Mouse (Mus musculus): Measurements from ENCODE around the gene Tmem255a.
A peak's percentile ranks its signal among the peaks of the same experiment; 100 is the strongest.
"Not testable (repeated sequence)": the region's sequence is repeated elsewhere in the genome, so short reads cannot be mapped to it uniquely, and the experiment has no call there.

Tmem255a gene

GRCm38 (mm10) chrX:38251851-38252571 lies at the start of gene Tmem255a:
Tmem255a (minus strand) TSS chrX:38252439.
- no peak for DNase-seq (ENCODE audit: low read depth in 1 of 2, low spot score in 2 of 2)

- DNase-seq (ENCODE audit: low read depth in 1 of 2, low spot score in 2 of 2), result no peak
These were observed 7.4 kb upstream of the Tmem255a start for GRCm38 (mm10) chrX:38259610-38260009.

- no peak for DNase-seq (ENCODE audit: low read depth in 1 of 2, low spot score in 2 of 2)
These were observed 1.8 kb downstream of the Tmem255a start for GRCm38 (mm10) chrX:38250352-38250950.

- no peak for DNase-seq (ENCODE audit: low read depth in 1 of 2, low spot score in 2 of 2)
These were observed 2.4 kb downstream of the Tmem255a start for GRCm38 (mm10) chrX:38249640-38250351.

- DNase-seq (ENCODE audit: low read depth in 1 of 2, low spot score in 2 of 2), result no peak
These were observed 4.6 kb downstream of the Tmem255a start for GRCm38 (mm10) chrX:38247601-38248000.

GRCm38 (mm10) chrX:38247108-38247507 lies 5.1 kb downstream of the Tmem255a start:
- no peak for DNase-seq (ENCODE audit: low read depth in 1 of 2, low spot score in 2 of 2)

- peak in 1 of 2 experiments; percentile 11 for DNase-seq (ENCODE audit: low read depth in 1 of 2, low spot score in 2 of 2)
These were observed 14.5 kb downstream of the Tmem255a start for GRCm38 (mm10) chrX:38237731-38238130.

GRCm38 (mm10) chrX:38229888-38230287 lies 22.4 kb downstream of the Tmem255a start:
- DNase-seq (ENCODE audit: low read depth in 1 of 2, low spot score in 2 of 2), result no peak

GRCm38 (mm10) chrX:38222757-38223156 lies 29.5 kb downstream of the Tmem255a start:
- DNase-seq (ENCODE audit: low read depth in 1 of 2, low spot score in 2 of 2), result no peak

- DNase-seq (ENCODE audit: low read depth in 1 of 2, low spot score in 2 of 2), result no peak
These were observed 34.6 kb downstream of the Tmem255a start for GRCm38 (mm10) chrX:38217676-38217991.

GRCm38 (mm10) chrX:38216986-38217675 lies 35.1 kb downstream of the Tmem255a start:
- DNase-seq (ENCODE audit: low read depth in 1 of 2, low spot score in 2 of 2), result no peak

GRCm38 (mm10) chrX:38207392-38207791 lies 44.8 kb downstream of the Tmem255a start:
- no peak for DNase-seq (ENCODE audit: low read depth in 1 of 2, low spot score in 2 of 2)

GRCm38 (mm10) chrX:38201816-38202215 lies 50.4 kb downstream of the Tmem255a start:
- no peak for DNase-seq (ENCODE audit: low read depth in 1 of 2, low spot score in 2 of 2)

GRCm38 (mm10) chrX:38190458-38190764 lies 61.8 kb downstream of the Tmem255a start:
- no peak for DNase-seq (ENCODE audit: low read depth in 1 of 2, low spot score in 2 of 2)

- DNase-seq (ENCODE audit: low read depth in 1 of 2, low spot score in 2 of 2), result peak; percentile 37 to 80
These were observed 62.4 kb downstream of the Tmem255a start, which contains the start of gene Zbtb33 for GRCm38 (mm10) chrX:38189552-38190457. Zbtb33 (plus strand) TSS chrX:38189793.

GRCm38 (mm10) chrX:38185520-38185919 lies 66.7 kb downstream of the Tmem255a start:
- no peak for DNase-seq (ENCODE audit: low read depth in 1 of 2, low spot score in 2 of 2)

- DNase-seq (ENCODE audit: low read depth in 1 of 2, low spot score in 2 of 2), result no peak
These were observed 70.5 kb downstream of the Tmem255a start for GRCm38 (mm10) chrX:38181608-38182258.

- DNase-seq (ENCODE audit: low read depth in 1 of 2, low spot score in 2 of 2), result no peak
These were observed 71.3 kb downstream of the Tmem255a start for GRCm38 (mm10) chrX:38180656-38181607.

- not testable (repeated sequence) for DNase-seq (ENCODE audit: low read depth in 1 of 2, low spot score in 2 of 2)
These were observed 72.3 kb downstream of the Tmem255a start for GRCm38 (mm10) chrX:38179891-38180310.

All from monocyte, adult 2 months (primary cell).